Mouse (Mus musculus) common myeloid progenitor, adult 5-6 weeks (primary cell): Measurements from ENCODE around the gene Rpl23a. TPM values are rescaled to one million over a fixed set of nuclear protein-coding genes. Genes with fewer than 3 reads are reported as not detected.
A peak's percentile ranks its signal among the peaks of the same experiment; 100 is the strongest.

ENCODE experiments used
- ATAC-seq: replicated peaks from 2 replicates; pipeline ENCODE4 v1.8.0; 2016; ENCODE audit warnings: low read depth, mild to moderate bottlenecking, moderate TSS enrichment, inconsistent platforms; ENCODE audit not compliant: poor library complexity, severe bottlenecking
- total RNA-seq: library from RNA; stranded (forward); fragments of 200-1000, 187-1606 nt; gene quantifications from 2 replicates; pipeline ENCODE4 v1.2.3, GENCODE M21; 2017

Gene Rpl23a
- total RNA-seq, 1 experiment from 2014 or later, result 3,236 TPM

DNA sequence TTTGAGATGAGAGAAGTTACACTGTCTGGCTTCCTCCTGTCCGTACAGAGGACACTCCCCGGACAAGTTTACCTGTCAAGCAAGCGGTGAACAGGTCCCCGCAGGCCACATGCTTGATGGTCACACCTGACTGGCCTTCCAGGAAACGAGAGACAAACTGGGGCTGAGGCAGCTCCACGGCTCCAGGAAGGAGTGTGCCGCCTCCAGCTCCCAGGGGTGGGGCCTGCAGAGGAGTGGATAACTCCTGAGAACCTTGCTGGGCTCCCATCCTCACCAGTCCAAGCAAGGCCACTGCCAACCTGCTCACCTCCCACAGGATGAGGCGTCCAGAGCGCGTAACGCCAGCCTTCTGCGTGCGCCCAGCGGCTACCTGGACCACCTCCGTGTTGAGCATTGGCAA is 13.1 kb downstream of the Rpl23a start:
- ATAC-seq, result no peak

- peak; percentile 9; the same call in 1 of the 2 replicates for ATAC-seq
Observed at GRCm38 (mm10) chr11:78168541-78169468, 14.6 kb downstream of the Rpl23a start.

- ATAC-seq, result no peak
Observed at GRCm38 (mm10) chr11:78167257-78167959, 16.0 kb downstream of the Rpl23a start.

DNA sequence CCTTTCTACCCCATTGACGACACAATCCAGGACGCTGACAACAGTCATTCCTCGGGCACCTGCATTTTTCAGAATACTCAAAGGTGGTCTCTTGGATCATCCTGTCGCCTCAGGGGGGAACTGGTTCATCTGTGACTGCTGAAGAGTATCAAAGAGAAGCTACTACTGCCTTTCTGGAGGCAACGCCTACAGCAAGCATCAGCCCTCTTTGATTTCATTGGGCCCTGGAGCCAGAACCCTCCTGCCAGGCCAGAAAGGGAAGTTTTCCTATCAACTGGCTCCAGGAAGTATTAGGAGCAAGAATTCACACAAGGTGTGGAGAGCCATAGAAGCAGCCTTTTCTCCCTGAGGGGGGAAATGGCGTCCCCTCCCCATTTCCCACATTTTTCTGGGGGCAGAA is 16.7 kb downstream of the Rpl23a start:
- ATAC-seq, result no peak

GRCm38 (mm10) chr11:78166161-78166560 is 17.2 kb downstream of the Rpl23a start:
- no peak for ATAC-seq

GRCm38 (mm10) chr11:78165761-78166109 is 17.6 kb downstream of the Rpl23a start:
- ATAC-seq, result peak; percentile 24

DNA sequence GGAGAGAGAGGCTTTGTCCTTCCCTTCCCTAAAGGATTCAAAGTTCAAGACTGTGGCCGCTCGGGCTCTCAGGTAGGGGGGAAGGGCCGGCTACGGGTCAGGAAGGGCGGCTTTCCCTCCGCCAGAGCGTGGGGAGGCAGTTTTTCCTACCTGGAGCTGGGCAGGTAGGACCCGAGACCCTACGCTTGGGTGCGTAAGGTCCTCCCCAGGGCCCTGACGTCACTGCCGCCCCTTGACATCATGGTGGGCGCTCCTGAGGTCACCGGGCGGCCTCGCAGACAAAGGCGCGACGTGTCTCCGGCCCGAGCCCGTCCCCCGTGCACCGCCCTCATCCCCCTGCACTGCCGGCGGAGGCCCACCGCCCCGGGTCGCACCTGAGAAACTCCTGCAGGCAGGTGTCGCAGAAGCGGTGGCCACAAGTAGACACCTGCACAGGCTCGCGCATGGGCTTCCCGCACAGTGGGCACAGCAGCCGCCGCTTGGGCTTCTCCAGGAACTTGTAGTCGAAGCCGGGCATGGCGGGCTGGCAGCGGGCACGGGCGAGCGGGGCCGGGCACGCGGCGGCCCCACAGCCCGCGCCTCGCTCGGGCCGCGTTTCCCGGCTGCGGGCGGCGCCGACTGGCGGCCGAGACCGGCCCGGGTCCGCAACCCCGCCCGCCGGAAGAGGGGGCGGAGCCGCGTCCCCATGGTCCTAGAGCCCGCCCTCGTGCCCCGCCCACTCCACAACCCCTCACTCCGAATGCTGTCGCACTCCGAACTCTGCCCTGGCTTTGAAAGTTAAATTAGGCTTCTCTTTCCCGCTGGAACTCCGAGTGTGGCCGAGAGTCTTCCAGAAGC is 18.2 kb downstream of the Rpl23a start, which contains the start of gene Traf4:
TSS of gene Traf4 (minus strand) at position 666 of the 837 bp plus-strand sequence.
- peak; percentile 61 for ATAC-seq

- ATAC-seq, result no peak
Observed at GRCm38 (mm10) chr11:78164604-78164923, 18.8 kb downstream of the Rpl23a start.

- no peak for ATAC-seq
Observed at GRCm38 (mm10) chr11:78163681-78164603, 19.4 kb downstream of the Rpl23a start.

DNA sequence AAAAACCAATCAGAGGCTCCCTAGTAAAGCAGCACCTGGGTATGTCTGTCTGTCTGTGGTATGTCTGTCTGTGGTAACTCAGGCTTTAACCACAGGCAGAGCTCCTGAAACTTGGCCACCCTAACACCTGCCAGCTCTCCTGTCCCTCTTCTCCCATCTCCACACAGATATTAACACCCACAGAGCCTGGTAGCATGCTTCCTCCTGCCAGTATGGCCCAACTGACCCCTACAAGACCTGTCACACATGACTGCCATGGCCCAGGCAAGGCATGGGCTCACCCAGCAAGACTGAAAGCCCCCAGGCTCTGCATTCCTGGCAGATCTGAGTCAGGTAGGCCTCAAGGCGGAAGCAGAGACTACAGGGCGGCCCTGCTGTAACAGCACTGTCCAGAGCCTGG is 20.3 kb downstream of the Rpl23a start:
- no peak for ATAC-seq

DNA sequence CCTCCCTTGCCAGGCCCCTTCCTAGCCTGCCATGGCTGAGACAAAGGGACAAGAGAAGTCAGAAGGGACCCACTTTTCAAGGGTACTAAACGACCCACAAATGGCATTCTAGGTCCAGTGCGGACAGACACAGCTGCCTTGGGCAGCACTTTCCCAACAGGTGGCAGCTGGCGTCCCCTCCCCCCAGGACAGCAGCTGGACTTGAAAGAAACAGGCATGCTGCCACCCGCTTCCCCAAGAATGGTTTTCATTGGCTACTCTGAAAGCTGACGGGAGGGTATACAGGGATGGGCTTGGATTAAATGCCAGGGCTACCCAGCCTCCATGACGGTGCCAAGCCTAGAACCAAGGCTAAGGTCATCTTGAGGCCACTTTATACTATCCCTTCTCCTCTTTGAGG is 20.9 kb downstream of the Rpl23a start:
- ATAC-seq, result no peak

DNA sequence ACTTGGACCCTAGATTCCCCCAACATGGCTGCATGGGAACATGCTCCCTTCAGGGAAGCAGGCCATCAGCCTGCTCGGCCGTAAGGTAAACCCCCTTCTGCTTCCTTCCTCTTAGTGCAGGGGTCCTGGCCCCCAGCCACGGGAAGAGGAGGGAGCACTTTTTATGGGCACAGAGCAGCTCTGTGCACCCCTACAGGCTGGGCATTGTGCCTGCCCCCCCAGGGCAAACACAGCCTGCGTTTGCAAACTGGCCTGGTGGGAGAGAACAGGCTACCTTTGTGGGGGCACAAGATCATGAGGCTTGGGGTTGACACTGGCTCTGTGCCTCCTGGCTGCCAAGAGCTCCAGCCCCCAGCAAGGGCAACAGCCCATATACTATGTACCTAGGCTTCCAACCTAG is 21.4 kb downstream of the Rpl23a start:
- no peak for ATAC-seq

- no peak for ATAC-seq
Observed at GRCm38 (mm10) chr11:78161169-78161568, 22.2 kb downstream of the Rpl23a start.

- no peak for ATAC-seq
Observed at GRCm38 (mm10) chr11:78160675-78161074, 22.7 kb downstream of the Rpl23a start.

DNA sequence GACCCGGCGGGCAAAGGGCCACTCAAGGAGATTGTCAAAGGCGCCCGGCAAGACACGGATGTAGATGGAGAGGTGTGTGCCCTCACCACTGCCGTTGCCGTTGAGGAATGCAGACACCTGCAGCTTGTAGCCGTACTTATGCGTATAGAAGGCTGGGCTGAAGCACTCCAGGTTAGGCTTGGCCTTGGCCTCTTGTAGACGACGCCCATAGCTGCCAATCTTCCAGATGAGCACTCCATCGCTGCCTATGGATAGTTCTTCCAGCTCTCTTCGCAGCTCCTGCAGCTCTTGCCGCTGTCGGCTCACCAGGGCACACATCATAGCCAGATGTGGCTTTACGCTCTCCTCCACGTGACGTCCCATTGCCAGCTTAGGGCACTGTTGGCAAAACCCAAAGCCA is 23.2 kb downstream of the Rpl23a start:
- ATAC-seq, result no peak

DNA sequence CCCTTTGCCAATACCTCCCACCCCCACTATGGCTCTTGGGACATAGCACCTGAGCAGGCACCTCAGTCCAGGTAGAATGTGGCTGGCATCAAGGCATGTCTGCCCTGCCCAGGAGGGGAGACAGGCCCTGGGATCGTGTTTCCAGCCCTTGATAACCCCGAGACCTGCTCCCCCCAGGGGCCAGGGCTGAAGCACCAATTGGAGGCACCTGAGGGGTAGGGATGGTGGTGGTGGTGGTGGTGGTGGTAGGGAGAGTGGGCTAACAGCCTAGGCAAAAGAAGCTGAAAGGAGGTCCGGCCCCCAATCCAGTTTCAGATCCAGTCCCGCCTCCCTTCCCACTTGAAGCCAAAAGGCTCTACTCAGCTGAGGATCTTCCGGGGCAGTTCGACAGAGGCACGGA is 23.8 kb downstream of the Rpl23a start:
- no peak for ATAC-seq

DNA sequence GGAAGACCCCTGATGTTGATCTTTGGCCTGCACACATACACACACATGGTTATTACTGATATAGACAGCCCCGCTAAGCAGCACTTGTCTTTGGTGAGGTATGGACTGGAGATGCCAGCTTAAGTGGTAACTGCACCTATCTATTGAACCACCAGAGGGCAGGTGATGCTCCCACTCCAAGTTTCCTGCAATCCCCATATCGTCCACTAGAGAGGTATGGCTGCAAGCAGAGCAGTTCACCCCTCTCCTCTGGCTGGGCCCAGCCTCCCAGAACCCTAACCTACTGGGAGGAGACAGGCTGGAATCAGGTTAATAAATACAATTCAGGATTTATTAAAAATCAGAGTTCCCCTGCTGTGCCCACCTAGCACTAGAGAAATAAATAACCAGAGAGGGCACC is 24.3 kb downstream of the Rpl23a start:
- peak; percentile 93 for ATAC-seq

- no peak for ATAC-seq
Observed at GRCm38 (mm10) chr11:78156156-78156699, 27.2 kb downstream of the Rpl23a start.

- no peak for ATAC-seq
Observed at GRCm38 (mm10) chr11:78155674-78156073, 27.7 kb downstream of the Rpl23a start.
